Mouse (Mus musculus): ENCODE measurements at regions not wholly inside any gene's neighbourhood (a gene's known extent, or its start where the extent isn't known, plus 50 kb on each side); places are given as distances from the start of the nearest gene placed in this dataset.

- TF ChIP-seq CTCF (IDR thresholded peaks at IDR 0.05; ENCODE audit: borderline replicate concordance, insufficient read depth, low read length) (no peak), POLR2A (IDR thresholded peaks at IDR 0.05; ENCODE audit: low read depth, low read length) (no peak)
Measured at GRCm38 (mm10) chr7:136607278-136608120, 286.9 kb upstream of the Mgmt start.

All from embryonic fibroblast, embryonic 13.5 days (primary cell).